Mouse (Mus musculus): ENCODE data around the gene Ccdc34. TPM values are rescaled to one million over a fixed set of nuclear protein-coding genes. Genes with fewer than 3 reads are reported as not detected.

Ccdc34 gene
- total and polyA plus RNA-seq, 3 experiments, result 17.2 to 44.6 (median 22.4) TPM

- peaks cover 7 to 32% of the 10 kb centered on the region in 2 experiments; a peak in 3 of 4 replicates for H3K4me1 ChIP-seq (ENCODE audit: control insufficient read depth in 1 of 2, insufficient read depth in 2 of 2)
- no peak overlapping the region for H3K27ac ChIP-seq (ENCODE audit: insufficient read depth, low read depth)
- H3K36me3 ChIP-seq (replicated peaks in 1 of 2; ENCODE audit: control insufficient read depth in 1 of 2, insufficient read depth in 1 of 2, low read length in 1 of 2), result peaks cover 8 to 29% of the 10 kb centered on the region in 2 experiments
- no peaks in the 10 kb centered on the region for H3K9me3 ChIP-seq (replicated peaks; ENCODE audit: low read length)
- dilution Hi-C loops (cut with MboI; ENCODE audit: extremely low pct_ligation_motif_present, extremely low pct_unique_long_range_greater_than_20kb, low sequenced_read_pairs) (no loop called here), in situ Hi-C loops (cut with MboI; ENCODE audit: low pct_ligation_motif_present, low pct_unique_long_range_greater_than_20kb, low sequenced_read_pairs) (no loop called here)
- DNase-seq (ENCODE audit: extremely low read depth), result no peak
- no peak overlapping the region for H3K9ac ChIP-seq (ENCODE audit: insufficient read depth, low read depth)
- H3K79me2 ChIP-seq (replicated peaks; ENCODE audit: control insufficient read depth, extremely low read depth, insufficient read depth, poor library complexity, severe bottlenecking), result peaks cover 5% of the 10 kb centered on the region; the same call in 1 of the 2 replicates
- no peak overlapping the region for H3K4me3 ChIP-seq (replicated peaks in 1 of 3; ENCODE audit: low read depth in 2 of 3, low read length in 2 of 3, poor library complexity in 1 of 3)
- TF ChIP-seq IRF4 (IDR thresholded peaks at IDR 0.05; ENCODE audit: low read depth, low read length) (no peak), MAX (IDR thresholded peaks at IDR 0.05; ENCODE audit: low read length) (no peak), ZKSCAN1 (IDR thresholded peaks at IDR 0.05; ENCODE audit: borderline replicate concordance, low read depth, low read length) (no peak), CTCF (conservative IDR thresholded peaks at IDR 0.05 in 1 of 2, IDR thresholded peaks at IDR 0.05 in 1 of 2; ENCODE audit: low read depth in 2 of 2, low read length in 2 of 2) (no peak), MEF2A (IDR thresholded peaks at IDR 0.05; ENCODE audit: borderline replicate concordance, low read depth, low read length) (no peak), ZNF384 (IDR thresholded peaks at IDR 0.05; ENCODE audit: low read depth, low read length) (no peak), SIN3A (IDR thresholded peaks at IDR 0.05; ENCODE audit: low read length) (no peak), JUN (IDR thresholded peaks at IDR 0.05; ENCODE audit: insufficient read depth, low read depth, low read length) (no peak), ELF1 (IDR thresholded peaks at IDR 0.05; ENCODE audit: low read depth, low read length) (no peak), MYC (IDR thresholded peaks at IDR 0.05; ENCODE audit: low read depth, low read length) (no peak), ETS1 (conservative IDR thresholded peaks at IDR 0.05; ENCODE audit: low read depth, low read length) (no peak)
- H3K27me3 ChIP-seq (replicated peaks), result no peaks in the 10 kb centered on the region
- no peak overlapping the region for H3K4me2 ChIP-seq (ENCODE audit: insufficient read depth, low read depth, poor library complexity, severe bottlenecking)
Observed at GRCm38 (mm10) chr2:110019656-110020055, 2.0 kb downstream of the Ccdc34 start.

- TF ChIP-seq MAFK (IDR thresholded peaks at IDR 0.05; ENCODE audit: insufficient replicate concordance, low read length), result no peak
- TF ChIP-seq UBTF (IDR thresholded peaks at IDR 0.05; ENCODE audit: low read depth, low read length), result no peak
- no peak for TF ChIP-seq SMC3 (IDR thresholded peaks at IDR 0.05; ENCODE audit: low read depth, low read length)
- no peak for TF ChIP-seq MEF2A (IDR thresholded peaks at IDR 0.05; ENCODE audit: borderline replicate concordance, low read depth, low read length)
- TF ChIP-seq CHD2 (IDR thresholded peaks at IDR 0.05; ENCODE audit: low read length), result no peak
- TF ChIP-seq MYC (IDR thresholded peaks at IDR 0.05; ENCODE audit: low read depth, low read length), result no peak
- no peak for TF ChIP-seq ZNF384 (IDR thresholded peaks at IDR 0.05; ENCODE audit: low read depth, low read length)
- TF ChIP-seq ZMIZ1 (IDR thresholded peaks at IDR 0.05; ENCODE audit: low read depth, low read length), result no peak
- TF ChIP-seq RCOR1 (conservative IDR thresholded peaks at IDR 0.05; ENCODE audit: low read depth, low read length), result no peak
- no peak for TF ChIP-seq EP300 (IDR thresholded peaks at IDR 0.05; ENCODE audit: low read length)
- no peak for TF ChIP-seq TCF12 (IDR thresholded peaks at IDR 0.05; ENCODE audit: low read depth, low read length)
- no peak for TF ChIP-seq NELFE (IDR thresholded peaks at IDR 0.05; ENCODE audit: low read depth, low read length)
- TF ChIP-seq IRF4 (IDR thresholded peaks at IDR 0.05; ENCODE audit: low read depth, low read length), result no peak
- TF ChIP-seq TBP (conservative IDR thresholded peaks at IDR 0.05; ENCODE audit: low read depth, low read length), result no peak
- TF ChIP-seq ZKSCAN1 (IDR thresholded peaks at IDR 0.05; ENCODE audit: borderline replicate concordance, low read depth, low read length), result no peak
- no peak for TF ChIP-seq JUN (IDR thresholded peaks at IDR 0.05; ENCODE audit: insufficient read depth, low read depth, low read length)
- TF ChIP-seq MAX (IDR thresholded peaks at IDR 0.05; ENCODE audit: low read length), result no peak
- H3K4me1 ChIP-seq (ENCODE audit: control insufficient read depth in 1 of 2, insufficient read depth in 2 of 2), result peaks cover 7 to 32% of the 10 kb centered on the region in 2 experiments; a peak in 3 of 4 replicates
- in situ Hi-C loops (cut with MboI; ENCODE audit: low pct_ligation_motif_present, low pct_unique_long_range_greater_than_20kb, low sequenced_read_pairs), result no loop called here
- no peak overlapping the region for H3K27ac ChIP-seq (ENCODE audit: insufficient read depth, low read depth)
- H3K9ac ChIP-seq (ENCODE audit: insufficient read depth, low read depth), result no peak overlapping the region
- H3K9me3 ChIP-seq (replicated peaks; ENCODE audit: low read length), result no peaks in the 10 kb centered on the region
- no peak overlapping the region for H3K4me3 ChIP-seq (replicated peaks in 1 of 3; ENCODE audit: low read depth in 2 of 3, low read length in 2 of 3, poor library complexity in 1 of 3)
- H3K4me2 ChIP-seq (ENCODE audit: insufficient read depth, low read depth, poor library complexity, severe bottlenecking), result no peak overlapping the region
- H3K27me3 ChIP-seq (replicated peaks), result no peaks in the 10 kb centered on the region
- DNase-seq (ENCODE audit: extremely low read depth), result no peak
- dilution Hi-C loops (cut with MboI; ENCODE audit: extremely low pct_ligation_motif_present, extremely low pct_unique_long_range_greater_than_20kb, low sequenced_read_pairs), result no loop called here
- H3K36me3 ChIP-seq (replicated peaks in 1 of 2; ENCODE audit: control insufficient read depth in 1 of 2, insufficient read depth in 1 of 2, low read length in 1 of 2), result peaks cover 8 to 29% of the 10 kb centered on the region in 2 experiments
- peaks cover 5% of the 10 kb centered on the region; the same call in 1 of the 2 replicates for H3K79me2 ChIP-seq (replicated peaks; ENCODE audit: control insufficient read depth, extremely low read depth, insufficient read depth, poor library complexity, severe bottlenecking)
Observed at GRCm38 (mm10) chr2:110020430-110020829, 2.8 kb downstream of the Ccdc34 start.
